Mouse (Mus musculus) forebrain, embryonic 11.5 days (tissue): ENCODE results near the gene Kif26b. TPM values are rescaled to one million over a fixed set of nuclear protein-coding genes. Genes with fewer than 3 reads are reported as not detected.

Experiments
- ATAC-seq: fragments of 200-750 bp; cut with Nextera tagmentation; replicated peaks from 2 replicates; pipeline ENCODE4 v1.8.0; 2017; ENCODE audit warnings: moderate TSS enrichment; ENCODE audit not compliant: low FRiP score
- DNase-seq: peaks from one replicate; pipeline ENCODE4 v3.0.0-alpha.2; 2017; ENCODE audit warnings: low spot score
- H3K27ac ChIP-seq: fragments of 300-500 bp; sonication (generic); 2 replicates; pipeline ENCODE4 v1.5.1; 2014; ENCODE audit warnings: low read depth, low read length
- H3K27me3 ChIP-seq: fragments of 300-500 bp; sonication (generic); 2 replicates; pipeline ENCODE4 v1.6.1; 2014; ENCODE audit warnings: mild to moderate bottlenecking, low read length, mixed read lengths; ENCODE audit not compliant: control insufficient read depth, insufficient read depth
- H3K36me3 ChIP-seq: fragments of 300-500 bp; sonication (generic); 2 replicates; pipeline ENCODE4 v1.6.1; 2014; ENCODE audit warnings: mild to moderate bottlenecking, low read length, moderate library complexity, mixed read lengths; ENCODE audit not compliant: control insufficient read depth, insufficient read depth
- H3K4me1 ChIP-seq: fragments of 300-500 bp; sonication (generic); replicated peaks from 2 replicates; pipeline ENCODE4 v1.6.1; 2014; ENCODE audit warnings: low read length, mixed read lengths; ENCODE audit not compliant: control insufficient read depth, insufficient read depth
- H3K4me2 ChIP-seq: fragments of 300-500 bp; sonication (generic); 2 replicates; pipeline ENCODE4 v1.6.1; 2014; ENCODE audit warnings: low read depth, mild to moderate bottlenecking, low read length, moderate library complexity, mixed read lengths; ENCODE audit not compliant: severe bottlenecking
- H3K4me3 ChIP-seq: fragments of 300-500 bp; sonication (generic); 2 replicates; pipeline ENCODE4 v1.5.1; 2014; ENCODE audit warnings: low read depth, low read length
- H3K9ac ChIP-seq: fragments of 300-500 bp; sonication (generic); 2 replicates; pipeline ENCODE4 v1.6.1; 2014; ENCODE audit warnings: low read length
- H3K9me3 ChIP-seq: fragments of 300-500 bp; sonication (generic); 2 replicates; pipeline ENCODE4 v1.6.1; 2016; ENCODE audit warnings: low read length, mixed read lengths; ENCODE audit not compliant: control insufficient read depth
- WGBS: fragments of 180-500 bp; shearing (Covaris S2); extraction: QIAGEN DNeasy Blood & Tissue Kit; methylation state at CpG from one replicate; pipeline ENCODE4 v1.1.7; 2014; 5-methylcytosine and 5-hydroxymethylcytosine counted together
- polyA plus RNA-seq: library from polyadenylated mRNA; unstranded; fragments of >200 nt; fragmentation: Nextera tagmentation; extraction: Ambion mirVana; gene quantifications from 2 replicates; pipeline ENCODE4 v1.2.1, GENCODE M21; 2014

The Kif26b gene
- polyA plus RNA-seq, 1 experiment from 2014 or later = 8.1 TPM

DNA sequence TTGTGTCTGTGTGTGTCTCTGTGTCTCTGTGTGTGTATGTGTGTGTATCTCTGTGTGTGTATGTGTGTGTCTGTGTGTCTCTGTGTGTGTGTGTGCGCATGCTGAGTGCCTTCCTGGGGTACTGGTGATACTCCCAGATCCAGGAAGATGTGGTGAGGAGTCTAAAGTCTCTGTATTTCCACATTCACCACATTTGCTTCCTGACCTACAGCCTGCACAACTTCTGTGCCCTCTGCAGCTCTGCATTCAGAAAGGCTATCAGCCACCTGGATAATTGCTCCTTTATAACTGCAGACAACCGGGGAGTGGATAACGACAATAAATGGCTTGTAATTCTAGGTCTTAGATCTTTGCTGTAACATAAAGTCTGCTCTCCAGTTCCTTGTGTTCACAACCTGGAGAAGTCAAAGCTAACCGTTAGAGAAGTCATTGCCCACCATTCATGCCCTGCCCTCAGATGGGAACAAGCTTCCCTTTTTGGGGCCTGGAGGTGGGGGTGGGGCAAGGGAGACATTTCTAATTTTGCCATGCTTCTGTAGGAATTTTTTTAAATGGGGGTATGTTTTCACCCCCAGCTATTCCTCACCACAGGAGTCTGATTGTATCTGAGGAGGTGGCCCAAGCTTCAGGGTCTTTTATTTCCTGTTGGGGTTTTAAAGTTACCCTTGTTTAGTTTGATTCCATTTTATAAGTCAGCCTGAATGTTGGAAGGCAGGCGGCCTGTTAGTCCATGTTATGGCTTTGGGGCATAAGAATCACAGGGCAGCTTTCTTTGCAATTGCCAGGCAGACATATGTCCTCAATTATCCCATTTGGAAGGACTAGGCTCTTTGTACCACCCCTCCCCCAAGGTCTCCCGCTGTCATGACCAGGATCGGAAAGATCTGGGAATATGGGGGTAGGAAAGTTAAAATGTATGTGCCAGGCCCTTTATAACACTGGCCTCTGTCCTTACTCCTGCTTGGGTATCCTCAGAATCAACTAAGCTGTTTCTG lies 39.9 kb downstream of the Kif26b start:
- DNase-seq = no peak
- H3K4me2 ChIP-seq = no peak overlapping the region
- H3K36me3 ChIP-seq = no peaks in the 10 kb centered on the region
- WGBS = 62% methylated on average over 7 of the region's 7 CpGs
- no peaks in the 10 kb centered on the region for H3K9me3 ChIP-seq
- ATAC-seq = no peak
- peaks cover 6% of the 10 kb centered on the region for H3K4me1 ChIP-seq
- H3K9ac ChIP-seq = no peak overlapping the region
- H3K27ac ChIP-seq = no peak overlapping the region
- no peaks in the 10 kb centered on the region for H3K27me3 ChIP-seq
- H3K4me3 ChIP-seq = no peak overlapping the region

GRCm38 (mm10) chr1:178571009-178571408 lies 42.1 kb downstream of the Kif26b start:
- no peak for ATAC-seq
- H3K4me2 ChIP-seq = no peak overlapping the region
- 50% methylated on average over 4 of the region's 4 CpGs for WGBS
- H3K4me1 ChIP-seq = peaks cover 6% of the 10 kb centered on the region
- H3K27ac ChIP-seq = no peak overlapping the region
- no peak overlapping the region for H3K4me3 ChIP-seq
- H3K27me3 ChIP-seq = no peaks in the 10 kb centered on the region
- DNase-seq = no peak
- H3K36me3 ChIP-seq = no peaks in the 10 kb centered on the region
- H3K9ac ChIP-seq = no peak overlapping the region
- no peaks in the 10 kb centered on the region; the same call in 1 of the 2 replicates for H3K9me3 ChIP-seq

GRCm38 (mm10) chr1:178571885-178572444 lies 43.0 kb downstream of the Kif26b start:
- H3K9ac ChIP-seq = no peak overlapping the region
- ATAC-seq (peak; percentile 72), DNase-seq (peak; percentile 66)
- no peak overlapping the region for H3K4me2 ChIP-seq
- no peak overlapping the region for H3K4me3 ChIP-seq
- no peak overlapping the region for H3K27ac ChIP-seq
- no peaks in the 10 kb centered on the region; the same call in 1 of the 2 replicates for H3K9me3 ChIP-seq
- WGBS = 20% methylated on average over 13 of the region's 13 CpGs
- H3K4me1 ChIP-seq = peaks cover 6% of the 10 kb centered on the region
- H3K36me3 ChIP-seq = no peaks in the 10 kb centered on the region
- H3K27me3 ChIP-seq = no peaks in the 10 kb centered on the region

GRCm38 (mm10) chr1:178573406-178574032 lies 44.6 kb downstream of the Kif26b start:
- no peak overlapping the region for H3K4me3 ChIP-seq
- no peaks in the 10 kb centered on the region for H3K27me3 ChIP-seq
- no peaks in the 10 kb centered on the region; the same call in 1 of the 2 replicates for H3K9me3 ChIP-seq
- H3K9ac ChIP-seq = no peak overlapping the region
- DNase-seq (no peak), ATAC-seq (no peak)
- no peak overlapping the region for H3K27ac ChIP-seq
- H3K4me2 ChIP-seq = no peak overlapping the region
- H3K4me1 ChIP-seq = peaks cover 6% of the 10 kb centered on the region
- WGBS = 72% methylated on average over 4 of the region's 4 CpGs
- H3K36me3 ChIP-seq = no peaks in the 10 kb centered on the region

DNA sequence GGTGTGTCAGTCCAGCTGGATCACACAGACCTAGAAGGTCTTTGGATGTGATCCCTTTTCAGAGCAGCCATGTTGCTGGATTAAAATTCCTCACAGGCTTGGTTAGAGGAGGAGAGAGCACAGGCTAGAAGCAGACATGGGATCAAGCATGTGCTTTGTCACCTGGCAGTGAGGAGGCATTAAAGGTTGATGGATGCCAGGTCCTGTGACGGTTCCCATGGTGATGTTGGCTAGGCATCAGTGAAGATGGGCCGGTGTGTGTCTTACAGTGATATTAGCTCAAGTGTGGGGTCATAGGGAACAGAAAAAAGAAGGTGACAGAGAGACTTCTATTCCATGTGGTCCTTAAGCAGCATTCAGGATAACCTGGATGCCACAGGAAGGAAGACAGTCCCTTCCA lies 46.8 kb downstream of the Kif26b start:
- Histone ChIP-seq H3K9ac (no peak overlapping the region), H3K4me2 (no peak overlapping the region), H3K4me1 (peaks cover 6% of the 10 kb centered on the region), H3K4me3 (no peak overlapping the region), H3K27me3 (no peaks in the 10 kb centered on the region), H3K9me3 (no peaks in the 10 kb centered on the region; the same call in 1 of the 2 replicates), H3K36me3 (no peaks in the 10 kb centered on the region), H3K27ac (no peak overlapping the region)
- 97% methylated on average over 2 of the region's 2 CpGs for WGBS
- DNase-seq (no peak), ATAC-seq (no peak)

- Histone ChIP-seq H3K9me3 (no peaks in the 10 kb centered on the region; the same call in 1 of the 2 replicates), H3K27me3 (no peaks in the 10 kb centered on the region), H3K9ac (no peak overlapping the region), H3K4me2 (no peak overlapping the region), H3K36me3 (no peaks in the 10 kb centered on the region), H3K27ac (no peak overlapping the region), H3K4me3 (no peak overlapping the region), H3K4me1 (peaks cover 2% of the 10 kb centered on the region; the same call in 1 of the 2 replicates)
- WGBS = 86% methylated on average over 3 of the region's 3 CpGs
- DNase-seq (no peak), ATAC-seq (no peak)
Measured at GRCm38 (mm10) chr1:178576926-178577325, 48.0 kb downstream of the Kif26b start.

GRCm38 (mm10) chr1:178585366-178586020 lies 56.6 kb downstream of the Kif26b start:
- no peak for ATAC-seq
- H3K4me3 ChIP-seq = no peak overlapping the region
- no peaks in the 10 kb centered on the region for H3K36me3 ChIP-seq
- no peaks in the 10 kb centered on the region for H3K27me3 ChIP-seq
- no peak overlapping the region for H3K9ac ChIP-seq
- no peak overlapping the region for H3K27ac ChIP-seq
- no peaks in the 10 kb centered on the region for H3K9me3 ChIP-seq
- no peak overlapping the region for H3K4me2 ChIP-seq
- H3K4me1 ChIP-seq = no peaks in the 10 kb centered on the region
- WGBS = 57% methylated on average over 5 of the region's 5 CpGs
- DNase-seq = no peak
